Mouse (Mus musculus): ENCODE results near the gene Acox3. TPM values are rescaled to one million over a fixed set of nuclear protein-coding genes. Genes with fewer than 3 reads are reported as not detected.

Gene Acox3
- polyA plus RNA-seq, 1 experiment from 2014 or later, result 13.4 TPM

GRCm38 (mm10) chr5:35662021-35662545, 79.2 kb downstream of the Acox3 start:
- H3K4me1 ChIP-seq (replicated peaks), result no peaks in the 10 kb centered on the region
- H3K4me3 ChIP-seq, result no peak overlapping the region
- H3K4me2 ChIP-seq, result no peak overlapping the region
- H3K27me3 ChIP-seq, result no peaks in the 10 kb centered on the region
- no peaks in the 10 kb centered on the region for H3K36me3 ChIP-seq
- H3K9me3 ChIP-seq, result no peaks in the 10 kb centered on the region
- ATAC-seq (ENCODE audit: low FRiP score, low read depth), result no peak
- no peak overlapping the region for H3K9ac ChIP-seq
- 76% methylated on average over 9 of the region's 9 CpGs for WGBS
- H3K27ac ChIP-seq (replicated peaks), result no peak overlapping the region

Other genes starting within 250 kb of the Acox3 start
- 0.47 TPM in 1 of 2 replicates, not detected in the other for gene Hmx1, start 193.9 kb upstream of the Acox3 start, polyA plus RNA-seq (2015; fragmentation: Nextera tagmentation; extraction: Ambion mirVana)
- 1.3 and 1.8 TPM in 2 replicates for gene Cpz, start 57.3 kb upstream of the Acox3 start, polyA plus RNA-seq (2015; fragmentation: Nextera tagmentation; extraction: Ambion mirVana)
- gene Trmt44, start 8.0 kb upstream of the Acox3 start, polyA plus RNA-seq (2015; fragmentation: Nextera tagmentation; extraction: Ambion mirVana), result 7.0 and 7.1 TPM in 2 replicates
- 15.8 and 19.3 TPM in 2 replicates for gene Htra3, start 96.7 kb downstream of the Acox3 start, polyA plus RNA-seq (2015; fragmentation: Nextera tagmentation; extraction: Ambion mirVana)
- gene Sh3tc1, start 156.9 kb downstream of the Acox3 start, polyA plus RNA-seq (2015; fragmentation: Nextera tagmentation; extraction: Ambion mirVana), result 2.9 and 3.8 TPM in 2 replicates
- 29.3 and 32.6 TPM in 2 replicates for gene Ablim2, start 174.8 kb downstream of the Acox3 start, polyA plus RNA-seq (2015; fragmentation: Nextera tagmentation; extraction: Ambion mirVana)